Mouse (Mus musculus) forebrain, postnatal 0 days (tissue): ENCODE measurements at regions not wholly inside any gene's neighbourhood (a gene's known extent, or its start where the extent isn't known, plus 50 kb on each side); places are given as distances from the start of the nearest gene placed in this dataset.

Experiments used
- ATAC-seq: fragments of 200-750 bp; cut with Nextera tagmentation; 2 replicates; pipeline ENCODE4 v1.8.0; 2017; ENCODE audit warnings: mild to moderate bottlenecking, moderate library complexity
- DNase-seq: peaks from one replicate; pipeline ENCODE4 v3.0.0-alpha.2; 2015
- H3K27ac ChIP-seq: fragments of 300-500 bp; sonication (generic); 2 replicates; pipeline ENCODE4 v1.5.1; 2014; ENCODE audit warnings: low read depth, mild to moderate bottlenecking, antibody characterized with exemption, low read length, moderate library complexity, mixed read lengths
- H3K27me3 ChIP-seq: fragments of 300-500 bp; sonication (generic); 2 replicates; pipeline ENCODE4 v1.6.1; 2014; ENCODE audit warnings: mild to moderate bottlenecking, low read length, mixed read lengths; ENCODE audit not compliant: insufficient read depth
- H3K36me3 ChIP-seq: fragments of 300-500 bp; sonication (generic); 2 replicates; pipeline ENCODE4 v1.6.1; 2014; ENCODE audit warnings: mild to moderate bottlenecking, moderate library complexity; ENCODE audit not compliant: insufficient read depth
- H3K4me1 ChIP-seq: fragments of 300-500 bp; sonication (generic); 2 replicates; pipeline ENCODE4 v1.6.1; 2014; ENCODE audit warnings: antibody characterized with exemption; ENCODE audit not compliant: insufficient read depth
- H3K4me2 ChIP-seq: fragments of 300-500 bp; sonication (generic); 2 replicates; pipeline ENCODE4 v1.6.1; 2014; ENCODE audit warnings: low read depth, mild to moderate bottlenecking, moderate library complexity
- H3K4me3 ChIP-seq: fragments of 300-500 bp; sonication (generic); 2 replicates; pipeline ENCODE4 v1.5.1; 2014; ENCODE audit warnings: low read depth, low read length, mixed read lengths
- H3K9ac ChIP-seq: fragments of 300-500 bp; sonication (generic); 2 replicates; pipeline ENCODE4 v1.6.1; 2014; ENCODE audit warnings: mild to moderate bottlenecking
- H3K9me3 ChIP-seq: fragments of 300-500 bp; sonication (generic); 2 replicates; pipeline ENCODE4 v1.6.1; 2016; ENCODE audit warnings: low read length
- CTCF ChIP-seq: sonication (generic); IDR thresholded peaks from 2 replicates; pipeline ENCODE4 v1.5.1; 2016; ENCODE audit warnings: antibody characterized with exemption, control low read depth, low read depth
- WGBS: fragments of 180-500 bp; shearing (Covaris S2); extraction: QIAGEN DNeasy Blood & Tissue Kit; methylation state at CpG from one replicate; pipeline ENCODE4 v1.1.7; 2014; 5-methylcytosine and 5-hydroxymethylcytosine counted together

DNA sequence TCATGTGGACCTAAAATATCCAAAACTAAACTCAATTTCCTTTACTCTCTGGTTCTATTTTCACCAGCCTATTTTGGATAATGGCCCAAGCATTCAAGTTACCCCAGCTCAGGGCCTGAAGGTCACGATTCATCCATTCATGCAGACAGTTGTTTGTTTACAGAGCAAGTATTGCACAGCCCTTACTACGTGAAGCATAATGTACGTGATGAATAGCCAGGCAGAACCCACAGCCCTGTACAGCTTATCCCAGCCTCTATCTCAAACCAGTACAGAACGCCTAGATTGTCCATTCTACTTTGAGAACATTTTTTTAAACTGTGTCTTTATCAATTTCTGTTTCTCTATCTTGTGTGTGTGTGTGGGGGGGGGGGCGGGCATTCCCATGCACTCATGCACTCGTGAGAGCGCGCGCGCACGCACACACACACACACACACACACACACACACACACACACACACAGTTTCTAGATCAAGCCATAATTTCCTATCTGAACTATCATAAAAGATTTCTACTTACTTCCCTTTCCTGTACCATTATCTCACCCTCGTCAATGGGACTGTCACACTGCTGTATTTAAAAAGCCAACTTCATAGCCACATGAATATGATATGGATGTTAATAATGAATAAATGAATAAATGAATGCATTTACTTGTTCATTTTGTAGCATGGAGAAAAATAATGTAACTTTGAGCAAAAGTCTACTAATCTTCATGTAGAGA is 180.3 kb upstream of the Bmp2 start:
- no peak for TF ChIP-seq CTCF
- H3K27ac ChIP-seq: no peak overlapping the region
- H3K9me3 ChIP-seq: no peaks in the 10 kb centered on the region
- H3K4me3 ChIP-seq: no peak overlapping the region
- no peak overlapping the region for H3K9ac ChIP-seq
- no peaks in the 10 kb centered on the region for H3K36me3 ChIP-seq
- H3K27me3 ChIP-seq: no peaks in the 10 kb centered on the region
- H3K4me1 ChIP-seq: no peaks in the 10 kb centered on the region
- no peak overlapping the region for H3K4me2 ChIP-seq
- ATAC-seq: no peak
- 89% methylated on average over 12 of the region's 12 CpGs for WGBS
- no peak for DNase-seq

GRCm38 (mm10) chr2:133373543-133373942 is 178.4 kb upstream of the Bmp2 start:
- Histone ChIP-seq H3K9ac (no peak overlapping the region), H3K27ac (no peak overlapping the region), H3K4me3 (no peak overlapping the region), H3K27me3 (no peaks in the 10 kb centered on the region), H3K4me2 (no peak overlapping the region), H3K4me1 (no peaks in the 10 kb centered on the region), H3K9me3 (no peaks in the 10 kb centered on the region), H3K36me3 (no peaks in the 10 kb centered on the region)
- no peak for DNase-seq
- WGBS: 72% methylated on average over 4 of the region's 4 CpGs
- ATAC-seq: no peak
- no peak for TF ChIP-seq CTCF

- H3K36me3 ChIP-seq: no peaks in the 10 kb centered on the region
- no peak overlapping the region for H3K9ac ChIP-seq
- no peak overlapping the region for H3K27ac ChIP-seq
- 74% methylated on average over 3 of the region's 3 CpGs for WGBS
- no peaks in the 10 kb centered on the region for H3K9me3 ChIP-seq
- ATAC-seq (no peak), DNase-seq (no peak)
- no peak overlapping the region for H3K4me3 ChIP-seq
- TF ChIP-seq CTCF: peak; percentile 49
- no peaks in the 10 kb centered on the region for H3K27me3 ChIP-seq
- no peak overlapping the region for H3K4me2 ChIP-seq
- no peaks in the 10 kb centered on the region for H3K4me1 ChIP-seq
Measured at GRCm38 (mm10) chr2:133381054-133381453, 170.9 kb upstream of the Bmp2 start.

- H3K36me3 ChIP-seq: no peaks in the 10 kb centered on the region
- H3K4me3 ChIP-seq: no peak overlapping the region
- ATAC-seq (no peak), DNase-seq (no peak)
- 81% methylated on average over 3 of the region's 3 CpGs for WGBS
- H3K4me2 ChIP-seq: no peak overlapping the region
- no peak overlapping the region for H3K27ac ChIP-seq
- no peak overlapping the region for H3K9ac ChIP-seq
- H3K9me3 ChIP-seq: no peaks in the 10 kb centered on the region
- H3K27me3 ChIP-seq: no peaks in the 10 kb centered on the region
- no peak for TF ChIP-seq CTCF
- no peaks in the 10 kb centered on the region for H3K4me1 ChIP-seq
Measured at GRCm38 (mm10) chr2:133383135-133383920, 168.6 kb upstream of the Bmp2 start.

GRCm38 (mm10) chr2:133385297-133385696 is 166.7 kb upstream of the Bmp2 start:
- 85% methylated on average over 2 of the region's 2 CpGs for WGBS
- DNase-seq: no peak
- Histone ChIP-seq H3K4me2 (no peak overlapping the region), H3K9me3 (no peaks in the 10 kb centered on the region), H3K4me1 (no peaks in the 10 kb centered on the region), H3K4me3 (no peak overlapping the region), H3K36me3 (no peaks in the 10 kb centered on the region), H3K9ac (no peak overlapping the region), H3K27ac (no peak overlapping the region), H3K27me3 (no peaks in the 10 kb centered on the region)
- no peak for TF ChIP-seq CTCF
- ATAC-seq: no peak

GRCm38 (mm10) chr2:133387349-133387748 is 164.6 kb upstream of the Bmp2 start:
- DNase-seq (no peak), ATAC-seq (no peak)
- Histone ChIP-seq H3K27ac (no peak overlapping the region), H3K36me3 (no peaks in the 10 kb centered on the region), H3K27me3 (no peaks in the 10 kb centered on the region), H3K4me2 (no peak overlapping the region), H3K4me1 (no peaks in the 10 kb centered on the region), H3K9me3 (no peaks in the 10 kb centered on the region), H3K4me3 (no peak overlapping the region), H3K9ac (no peak overlapping the region)
- WGBS: 95% methylated on average over 3 of the region's 3 CpGs
- TF ChIP-seq CTCF: no peak

DNA sequence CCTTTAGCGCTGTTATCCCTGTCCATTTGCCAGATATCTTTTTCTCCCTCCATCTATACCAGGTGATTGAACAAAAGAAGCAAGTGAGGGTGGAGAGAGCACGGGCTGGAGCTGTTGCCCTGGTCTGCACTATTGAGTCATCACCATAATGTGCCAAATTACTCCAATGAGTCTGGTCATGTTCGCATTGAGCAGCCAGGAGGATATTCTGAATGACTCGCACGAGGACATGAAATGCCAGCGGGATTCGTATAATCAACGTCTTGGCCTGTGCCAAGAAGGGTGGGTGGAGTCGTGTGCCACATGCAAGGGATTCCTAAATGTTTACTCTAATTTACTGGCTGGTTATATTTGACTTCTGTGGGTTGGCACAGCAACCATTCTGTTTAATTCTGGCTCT is 159.7 kb upstream of the Bmp2 start:
- 49% methylated on average over 9 of the region's 9 CpGs for WGBS
- H3K9me3 ChIP-seq: no peaks in the 10 kb centered on the region

More for the DNA sequence above, 159.7 kb upstream of the Bmp2 start:
- Histone ChIP-seq H3K27ac (no peak overlapping the region), H3K36me3 (no peaks in the 10 kb centered on the region), H3K9ac (no peak overlapping the region), H3K4me2 (no peak overlapping the region), H3K27me3 (no peaks in the 10 kb centered on the region), H3K4me1 (no peaks in the 10 kb centered on the region), H3K4me3 (no peak overlapping the region)
- peak; percentile 38; the same call in 1 of the 2 replicates for ATAC-seq
- DNase-seq: no peak
- TF ChIP-seq CTCF: no peak
